Mouse (Mus musculus) neutrophil, adult 5-6 weeks (primary cell): ENCODE measurements at regions not wholly inside any gene's neighbourhood (a gene's known extent, or its start where the extent isn't known, plus 50 kb on each side); places are given as distances from the start of the nearest gene placed in this dataset.
"Not testable (repeated sequence)": the region's sequence is repeated elsewhere in the genome, so short reads cannot be mapped to it uniquely, and the experiment has no call there.

ENCODE experiments used
- ATAC-seq: fragments of 151-379, 151-347 bp; 2 replicates; pipeline ENCODE4 v1.8.0; 2017; ENCODE audit warnings: mild to moderate bottlenecking, moderate TSS enrichment; ENCODE audit not compliant: insufficient number of reproducible peaks, poor library complexity, low FRiP score, severe bottlenecking; ENCODE audit errors: extremely low read depth

DNA sequence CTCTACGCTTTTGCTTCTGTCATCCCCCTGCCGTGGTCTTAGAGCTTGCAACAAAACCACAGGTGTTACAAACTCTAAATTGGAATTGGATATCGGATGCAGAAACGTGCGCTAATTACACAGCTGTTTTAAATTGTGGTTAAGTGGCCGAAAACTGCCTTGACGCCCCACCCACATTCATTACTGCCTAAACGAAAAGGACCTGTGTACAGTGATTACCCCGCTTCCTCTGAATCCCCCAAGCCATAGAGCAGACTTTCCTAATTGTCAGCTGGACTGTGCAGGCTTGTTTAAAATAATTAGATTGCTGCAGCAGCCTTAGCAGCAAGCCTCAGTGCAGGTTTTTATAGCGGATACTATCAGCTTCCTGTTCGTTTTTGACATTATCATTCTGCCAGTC lies 94.7 kb downstream of the Cxxc4 start:
- ATAC-seq, result no peak

DNA sequence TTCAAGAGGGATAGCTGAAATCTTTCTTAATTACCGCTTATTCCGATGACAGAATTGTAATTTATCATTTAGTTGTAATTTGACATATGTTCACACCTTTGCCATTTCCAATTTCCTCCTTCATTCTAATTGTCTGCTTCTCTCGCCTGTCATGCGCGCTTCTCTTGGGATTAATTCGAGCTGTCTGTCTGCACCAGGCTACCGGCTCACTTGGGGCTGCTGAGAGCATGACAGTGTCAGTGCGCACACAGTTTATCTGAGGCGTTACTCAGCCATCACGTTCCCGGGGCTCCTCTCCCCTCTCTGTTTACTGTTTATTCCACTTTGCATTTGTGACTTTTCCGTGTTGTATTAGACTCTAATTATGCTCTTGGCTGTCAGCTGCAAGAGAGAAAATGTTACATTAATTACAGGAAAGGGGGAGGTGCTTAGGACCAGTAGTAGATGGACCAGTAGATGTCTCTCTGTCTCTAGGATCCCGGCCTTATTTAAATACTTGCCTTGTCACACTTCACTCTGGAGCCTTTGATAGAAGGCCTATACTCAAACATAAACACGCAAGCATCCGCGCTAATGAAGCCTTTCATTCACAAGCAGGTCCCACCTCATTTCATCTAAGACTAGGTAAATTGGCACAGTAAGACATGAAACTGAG lies 95.3 kb downstream of the Cxxc4 start:
- ATAC-seq, result no peak

DNA sequence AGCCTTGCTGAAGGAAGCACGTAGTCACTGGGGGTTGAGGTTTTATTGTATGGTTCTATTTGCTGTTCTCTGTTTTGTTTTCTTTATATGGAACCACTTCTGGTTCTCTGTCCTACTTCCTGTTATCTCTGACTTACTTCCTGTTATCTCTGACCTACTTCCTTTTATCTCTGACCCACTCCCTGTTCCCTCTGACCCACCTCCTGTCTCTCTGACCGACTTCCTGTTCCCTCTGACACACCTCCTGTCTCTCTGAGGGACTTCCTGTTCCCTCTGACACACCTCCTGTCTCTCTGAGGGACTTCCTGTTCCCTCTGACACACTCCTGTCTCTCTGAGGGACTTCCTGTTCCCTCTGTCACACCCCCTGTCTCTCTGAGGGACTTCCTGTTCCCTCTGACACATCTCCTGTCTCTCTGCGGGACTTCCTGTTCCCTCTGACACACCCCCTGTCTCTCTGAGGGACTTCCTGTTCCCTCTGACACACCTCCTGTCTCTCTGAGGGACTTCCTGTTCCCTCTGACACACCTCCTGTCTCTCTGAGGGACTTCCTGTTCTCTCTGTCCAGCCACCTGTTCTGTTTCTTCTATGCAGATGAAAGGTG lies 102.9 kb downstream of the Cxxc4 start:
- ATAC-seq, result not testable (repeated sequence)

DNA sequence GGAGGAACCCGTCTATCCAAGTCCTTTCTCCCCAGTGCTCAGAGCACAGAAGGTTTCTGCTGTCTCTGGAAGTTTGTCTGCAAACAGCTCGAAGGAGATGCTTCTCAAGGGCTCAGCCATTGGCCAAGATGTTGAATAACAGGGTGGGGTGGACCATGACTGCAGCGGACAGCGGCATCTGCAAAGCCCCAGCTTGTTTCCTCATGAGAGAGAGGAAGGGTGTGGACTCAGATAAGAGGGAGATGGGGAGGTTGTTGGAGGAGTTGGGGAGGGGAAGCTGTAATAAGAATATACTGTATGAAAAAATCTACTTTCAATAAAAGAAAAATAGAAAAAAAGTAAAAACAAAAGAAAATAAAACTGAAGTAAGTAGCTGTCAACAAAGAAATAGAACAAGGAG lies 129.7 kb downstream of the Cxxc4 start:
- no peak for ATAC-seq

DNA sequence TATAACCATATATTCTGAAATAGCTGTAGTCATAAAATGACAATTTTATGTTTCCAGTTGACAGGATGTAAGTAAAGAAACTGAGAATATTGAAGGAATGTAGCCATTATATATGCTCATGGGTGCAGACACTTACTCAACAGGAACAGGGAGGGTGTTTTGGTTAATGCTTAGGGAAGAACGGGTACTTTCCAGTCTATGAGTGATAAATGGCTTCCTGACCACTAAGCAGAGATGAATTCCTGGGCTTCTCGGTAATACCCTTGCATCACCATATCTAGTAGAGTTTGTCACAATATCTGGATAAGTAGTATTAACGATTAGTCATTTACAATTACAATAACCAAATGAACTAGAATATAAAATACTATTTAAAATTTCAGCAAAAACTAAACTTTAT lies 130.5 kb downstream of the Cxxc4 start:
- no peak for ATAC-seq

DNA sequence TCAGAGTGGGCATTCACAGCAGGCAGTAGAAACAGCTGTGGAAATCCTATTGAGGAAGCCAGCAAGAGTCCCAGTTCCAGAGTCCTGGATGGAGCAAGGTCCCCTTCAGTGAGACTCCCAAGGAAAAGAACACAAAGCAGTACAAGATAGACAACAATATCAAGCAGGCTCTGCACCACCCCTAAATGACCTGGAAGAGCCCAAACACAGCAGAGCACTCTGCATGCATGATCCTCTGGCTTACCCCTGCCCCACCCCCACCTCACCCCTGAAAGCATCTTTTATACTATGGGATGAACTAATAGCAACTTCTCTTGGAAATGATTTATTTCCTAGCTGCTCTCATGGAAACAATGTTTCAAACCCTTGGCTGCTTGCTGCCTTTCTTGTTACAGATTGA lies 132.3 kb downstream of the Cxxc4 start:
- no peak for ATAC-seq

DNA sequence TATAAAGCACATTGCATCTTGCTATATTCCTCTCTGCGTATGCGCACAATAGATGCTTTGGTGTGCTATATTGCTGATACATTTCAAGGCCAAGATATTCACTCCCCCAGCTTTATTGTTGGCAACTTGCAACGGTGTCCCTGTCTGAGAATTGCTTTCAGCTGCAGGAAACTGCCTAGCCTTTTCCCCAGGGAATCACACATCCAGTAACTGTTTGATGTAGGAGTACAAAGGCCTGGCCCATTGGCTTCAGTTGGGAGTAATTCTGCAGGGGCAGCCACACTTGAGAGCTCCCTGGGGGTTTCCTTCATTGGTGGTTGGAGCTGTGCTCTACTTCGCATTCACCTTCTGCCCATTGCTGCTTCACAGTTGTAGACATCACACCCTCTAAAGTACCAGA lies 132.8 kb downstream of the Cxxc4 start:
- no peak for ATAC-seq

DNA sequence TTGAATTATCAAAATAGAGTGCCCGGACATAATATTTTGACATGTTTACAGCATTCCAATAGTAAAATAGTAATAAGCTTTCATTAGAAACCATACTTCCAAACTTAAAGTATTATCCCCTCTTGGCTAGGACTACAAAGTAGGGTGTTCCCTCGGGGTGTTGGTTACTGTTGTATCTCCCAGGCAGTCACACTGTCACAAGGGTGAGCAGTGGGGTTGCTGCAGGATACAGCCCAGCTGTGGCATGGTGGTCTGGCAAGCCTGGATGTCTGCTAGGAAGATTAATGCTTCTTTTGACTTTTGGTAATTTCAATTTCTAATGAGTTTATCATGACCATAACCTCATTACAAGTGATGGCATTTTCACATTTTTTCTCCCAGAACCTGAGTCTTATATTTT lies 143.3 kb downstream of the Cxxc4 start:
- ATAC-seq, result no peak

DNA sequence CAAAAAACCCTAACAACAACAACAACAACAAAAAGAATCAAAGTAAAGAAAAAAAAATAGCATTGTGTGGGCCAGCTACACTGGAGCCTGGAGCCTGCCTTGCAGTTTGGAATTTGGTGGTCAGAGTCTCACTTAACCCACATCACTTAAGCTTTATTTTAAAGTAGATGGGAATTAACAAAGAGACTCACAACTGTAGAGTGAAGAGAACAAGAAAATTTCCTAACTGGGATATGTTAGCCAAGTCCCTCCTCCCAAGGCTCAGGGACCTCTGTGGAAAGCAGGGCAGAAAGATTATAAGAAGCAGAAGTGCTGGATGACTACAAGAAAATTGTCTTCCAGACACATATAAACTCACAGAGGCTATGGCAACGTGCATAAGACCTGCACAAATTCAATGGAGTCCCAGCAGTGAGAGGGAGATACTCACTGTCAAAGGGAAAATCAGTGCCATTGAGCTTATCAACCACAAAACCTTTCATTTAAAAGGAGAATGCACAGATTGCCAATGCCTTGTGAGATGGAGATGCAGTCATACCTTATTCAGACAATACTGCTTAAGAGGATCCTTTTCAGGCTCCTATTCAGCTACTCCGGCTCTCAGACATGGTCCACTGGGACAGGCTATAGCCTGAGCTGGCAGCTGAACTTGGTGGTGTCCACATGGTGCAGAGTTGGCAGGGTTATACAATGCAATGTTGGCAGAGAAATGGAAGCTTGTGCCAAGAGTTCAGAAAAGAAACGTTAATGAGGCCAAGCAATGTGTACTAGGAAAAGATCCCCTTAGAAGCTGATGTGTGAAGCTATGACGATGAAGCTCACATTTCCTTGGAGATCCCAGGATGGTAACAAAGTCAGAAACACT lies 154.4 kb downstream of the Cxxc4 start:
- no peak for ATAC-seq

DNA sequence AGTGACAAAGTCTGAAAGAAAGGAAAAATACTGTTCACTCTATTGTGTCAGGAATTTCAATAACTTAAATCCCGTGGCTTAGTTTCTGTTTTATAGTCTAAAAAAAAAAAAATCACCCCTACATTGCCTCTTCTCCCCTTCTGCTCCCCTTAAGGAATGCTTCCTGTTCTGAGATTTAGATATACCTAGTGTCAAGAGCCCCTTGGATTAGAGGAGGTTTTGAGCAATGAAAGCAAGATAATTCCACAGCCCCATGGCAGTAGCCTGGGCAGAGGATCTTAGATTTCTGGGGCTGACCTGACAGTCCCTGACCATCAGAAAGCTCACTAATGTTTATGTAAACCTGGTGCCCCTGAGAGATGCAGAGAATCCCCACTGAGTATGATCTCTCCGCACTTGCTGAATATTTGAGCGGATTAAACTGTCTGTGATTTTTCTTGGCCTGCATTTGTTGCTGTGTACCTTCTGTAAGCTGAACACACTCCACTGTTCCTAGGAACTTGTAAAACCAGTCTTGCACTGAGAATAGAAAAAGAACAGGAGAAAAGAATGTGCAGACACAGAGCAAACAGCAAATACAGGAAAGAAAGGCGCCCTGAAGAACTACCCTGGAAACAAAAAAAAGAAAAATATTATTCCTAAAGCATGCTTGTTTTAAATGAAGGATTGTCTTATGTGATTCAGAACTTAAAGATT lies 164.3 kb downstream of the Cxxc4 start:
- ATAC-seq, result no peak

DNA sequence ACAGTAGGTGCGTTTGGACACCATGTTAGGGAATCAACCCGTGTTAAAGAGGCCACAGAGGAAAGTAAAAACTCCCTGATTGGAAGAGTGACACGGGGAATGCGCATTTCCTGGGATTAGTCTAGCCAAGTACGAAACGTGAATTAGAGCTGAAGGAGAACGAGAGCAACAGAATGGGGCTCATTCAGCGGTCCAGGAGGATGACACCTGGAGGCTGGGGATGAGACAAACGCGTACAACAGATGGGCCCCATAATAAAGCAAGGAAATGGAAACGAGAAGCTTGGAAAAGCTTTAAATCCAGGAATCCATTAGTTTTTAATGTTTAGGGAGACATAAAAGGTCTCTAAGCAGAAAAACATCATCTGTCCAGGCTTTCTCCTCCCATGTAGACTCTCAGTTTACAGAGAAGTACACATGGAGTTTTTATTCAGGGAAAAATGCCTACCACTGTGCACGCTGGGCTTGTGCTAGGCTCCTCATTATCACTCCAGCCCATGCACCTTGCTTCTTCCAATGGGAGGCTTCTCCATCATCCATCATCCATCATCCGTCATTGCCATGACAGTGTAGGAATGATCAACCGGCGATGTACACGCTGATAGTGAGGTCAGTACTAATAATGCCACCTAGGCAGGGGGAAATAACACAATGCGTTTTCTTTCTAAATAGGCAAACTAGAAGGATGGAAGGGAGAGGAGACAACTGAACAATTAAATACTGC lies 179.5 kb downstream of the Cxxc4 start:
- ATAC-seq, result no peak

DNA sequence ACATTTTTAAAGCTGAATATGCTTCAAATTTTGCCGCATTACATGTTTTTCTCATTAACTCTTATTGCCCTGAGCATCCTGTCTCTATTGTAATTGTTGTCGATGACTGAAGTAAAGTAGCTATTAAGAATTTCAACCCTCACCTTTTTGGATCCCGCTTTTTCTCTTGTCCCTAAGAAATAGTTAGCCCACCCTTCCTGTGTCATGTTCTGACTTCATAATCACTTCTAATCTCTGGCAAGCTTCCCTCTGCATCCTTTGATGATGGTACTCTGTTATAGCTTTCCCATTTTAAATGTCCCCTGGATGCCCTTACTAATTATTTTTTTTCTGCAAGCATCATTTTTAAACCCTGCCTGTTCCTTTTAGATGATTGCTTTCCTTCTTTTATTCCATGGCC lies 191.3 kb downstream of the Cxxc4 start:
- ATAC-seq, result no peak

DNA sequence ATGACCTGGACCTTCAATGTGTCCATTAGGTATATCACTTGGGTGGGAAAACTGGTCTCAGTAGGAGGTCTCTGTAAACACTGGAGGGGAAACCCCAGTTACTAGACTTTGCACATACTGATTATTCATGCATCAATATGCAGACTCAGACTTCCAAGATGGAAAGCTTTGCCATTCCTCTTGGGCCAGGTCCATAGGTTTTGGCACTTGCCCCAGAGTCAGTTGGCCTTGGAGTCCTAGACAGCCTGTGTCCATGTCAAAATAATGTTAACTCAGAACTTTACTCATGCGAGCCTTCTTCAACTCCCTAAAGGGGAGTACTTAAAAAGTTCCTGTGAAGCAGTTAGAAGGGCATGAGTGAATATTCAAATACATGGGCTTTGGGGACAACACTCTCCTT lies 230.3 kb downstream of the Cxxc4 start:
- ATAC-seq, result no peak

DNA sequence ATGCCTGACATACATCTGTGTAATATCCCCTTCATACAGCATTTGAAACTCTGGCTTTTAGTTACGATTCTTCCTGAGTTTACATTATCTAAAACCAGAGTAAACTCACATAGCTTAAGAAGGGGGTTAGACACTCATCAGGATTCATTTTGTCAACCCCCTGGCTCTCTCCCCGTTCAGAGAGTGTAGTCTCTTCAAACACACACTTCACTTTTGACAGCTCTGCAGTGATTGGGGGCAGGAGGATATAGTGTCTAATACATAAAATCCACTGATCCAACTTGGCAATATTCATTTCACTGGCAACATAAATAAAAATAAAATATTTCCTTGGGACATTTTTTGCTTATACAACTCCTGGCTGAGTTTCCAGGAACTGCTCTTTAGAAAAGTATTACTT lies 251.0 kb downstream of the Cxxc4 start:
- ATAC-seq, result no peak

DNA sequence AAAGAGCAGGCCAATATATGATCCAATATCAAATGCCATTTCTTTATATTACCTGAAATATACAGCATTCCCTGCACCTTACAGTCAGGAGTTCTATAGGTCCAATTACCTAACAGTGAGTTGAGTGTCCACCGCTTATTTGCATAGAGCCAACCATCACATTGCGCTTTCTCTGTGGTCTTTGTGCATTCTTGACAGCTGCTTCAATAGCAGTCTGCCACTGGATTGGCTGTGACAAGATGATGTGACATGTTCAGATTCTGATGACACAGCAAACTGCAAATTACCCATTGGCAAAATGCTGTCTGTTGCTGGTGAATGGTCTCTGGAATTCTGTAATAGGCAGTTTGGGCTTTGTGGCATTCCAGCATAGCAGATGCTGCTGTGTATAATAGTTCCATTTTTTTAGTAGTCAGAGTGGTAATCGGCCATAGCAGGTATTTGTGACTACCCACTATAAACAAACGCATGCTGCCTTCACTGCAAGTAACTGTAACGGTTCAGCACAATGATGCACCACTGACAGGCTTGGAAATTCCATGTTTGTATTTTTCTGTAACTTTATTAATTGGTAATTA lies 253.8 kb downstream of the Cxxc4 start:
- ATAC-seq, result no peak

DNA sequence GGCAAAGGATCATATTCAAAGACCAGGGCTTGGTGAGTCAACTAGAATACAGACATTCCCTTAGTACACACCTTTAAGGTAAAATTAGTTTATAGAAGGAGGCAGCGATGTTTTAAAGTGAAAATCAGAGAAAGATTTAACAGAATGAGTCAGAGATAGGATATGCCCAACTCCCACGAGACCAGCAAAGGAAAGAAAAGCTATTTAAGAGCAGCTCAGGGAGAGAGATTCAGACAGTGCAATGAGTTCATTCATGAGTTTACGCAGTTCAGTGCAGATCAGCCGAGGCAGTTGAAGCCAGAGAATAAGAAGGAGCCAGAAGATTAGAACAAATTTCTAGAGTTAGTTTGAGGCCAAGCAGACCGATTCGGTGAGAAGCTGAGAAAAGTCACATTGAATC lies 273.4 kb downstream of the Cxxc4 start:
- no peak for ATAC-seq

DNA sequence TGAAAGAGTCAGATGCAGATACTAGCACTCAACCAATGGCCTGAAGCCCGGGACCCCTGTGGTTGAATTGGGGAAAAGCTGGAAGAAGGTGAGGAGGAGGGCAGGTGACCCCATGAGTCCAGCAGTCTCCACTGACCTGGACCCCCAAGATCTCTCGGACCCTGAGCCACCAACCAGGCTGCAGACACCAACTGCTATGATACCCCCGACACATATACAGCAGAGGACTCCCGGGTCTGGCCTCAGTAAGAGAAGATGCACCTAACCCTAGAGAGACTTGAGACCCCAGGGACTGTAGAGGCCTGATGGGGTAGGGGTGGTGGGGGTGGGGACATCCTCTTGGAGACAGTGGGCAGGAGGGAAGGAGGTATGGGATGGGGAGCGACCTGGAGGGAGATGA lies 289.5 kb downstream of the Cxxc4 start:
- ATAC-seq, result no peak

DNA sequence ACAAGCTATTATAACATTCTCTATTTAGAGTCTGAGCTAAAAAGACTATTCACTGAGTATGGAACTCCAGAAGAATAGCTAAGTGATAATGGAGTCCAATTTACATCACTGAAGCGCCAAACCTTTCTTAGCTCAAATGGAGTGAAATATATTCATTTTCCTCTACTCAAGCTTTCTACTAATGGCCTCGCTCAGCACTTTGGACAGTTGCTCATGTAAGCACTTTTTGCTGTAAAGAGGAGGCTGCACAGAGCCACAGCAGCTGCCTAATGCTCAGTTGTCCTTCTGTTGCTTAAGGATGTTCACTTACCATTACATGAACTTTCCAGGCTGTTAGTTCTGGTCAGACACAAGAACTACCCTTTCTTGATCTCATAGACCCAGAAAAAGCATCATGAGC lies 268.7 kb upstream of the Tacr3 start:
- no peak for ATAC-seq

DNA sequence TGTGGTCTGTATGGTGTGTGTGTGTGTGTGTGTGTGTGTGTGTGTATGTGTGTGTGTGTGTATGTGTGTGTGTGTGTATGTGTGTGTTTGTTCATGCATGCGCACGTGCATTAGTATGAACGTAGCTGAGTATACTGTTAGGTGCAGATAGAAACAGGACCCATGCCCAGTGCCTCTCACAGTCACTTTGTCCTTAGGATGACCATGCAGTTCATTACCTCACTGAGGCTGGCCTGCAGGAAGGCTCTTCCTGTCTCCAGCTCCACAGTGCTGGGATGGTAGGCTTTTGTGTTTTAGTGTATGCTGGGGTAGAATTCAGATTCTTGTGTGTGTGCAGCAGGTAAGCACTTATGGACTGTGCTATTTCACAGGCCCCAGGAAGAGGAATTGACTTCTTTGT lies 250.0 kb upstream of the Tacr3 start:
- ATAC-seq, result no peak
